Mouse (Mus musculus) stomach, postnatal 0 days (tissue): Measurements from ENCODE around the gene Vav3. TPM values are rescaled to one million over a fixed set of nuclear protein-coding genes. Genes with fewer than 3 reads are reported as not detected.

Source experiments
- ATAC-seq: fragments of 200-750 bp; cut with Nextera tagmentation; 2 replicates; pipeline ENCODE4 v1.8.0; 2017; ENCODE audit not compliant: low FRiP score, low TSS enrichment
- DNase-seq: peaks from one replicate; pipeline ENCODE4 v3.0.0-alpha.2; 2016; ENCODE audit warnings: low spot score
- H3K27ac ChIP-seq: fragments of 300-500 bp; sonication (generic); replicated peaks from 2 replicates; pipeline ENCODE4 v1.5.1; 2014; ENCODE audit warnings: mild to moderate bottlenecking, control low read depth
- H3K27me3 ChIP-seq: fragments of 300-500 bp; sonication (generic); 2 replicates; pipeline ENCODE4 v1.6.1; 2014; ENCODE audit warnings: low read length; ENCODE audit not compliant: control insufficient read depth, insufficient read depth
- H3K36me3 ChIP-seq: fragments of 300-500 bp; sonication (generic); 2 replicates; pipeline ENCODE4 v1.6.1; 2014; ENCODE audit warnings: low read length, mixed read lengths; ENCODE audit not compliant: control insufficient read depth, insufficient read depth
- H3K4me1 ChIP-seq: fragments of 300-500 bp; sonication (generic); replicated peaks from 2 replicates; pipeline ENCODE4 v1.6.1; 2014; ENCODE audit warnings: antibody characterized with exemption; ENCODE audit not compliant: control insufficient read depth, insufficient read depth
- H3K4me2 ChIP-seq: fragments of 300-500 bp; sonication (generic); replicated peaks from 2 replicates; pipeline ENCODE4 v1.6.1; 2014; ENCODE audit warnings: low read depth, mild to moderate bottlenecking, control low read depth, moderate library complexity
- H3K4me3 ChIP-seq: fragments of 300-500 bp; sonication (generic); 2 replicates; pipeline ENCODE4 v1.5.1; 2014; ENCODE audit warnings: low read depth, low read length, control low read depth
- H3K9ac ChIP-seq: fragments of 300-500 bp; sonication (generic); 2 replicates; pipeline ENCODE4 v1.6.1; 2014; ENCODE audit warnings: mild to moderate bottlenecking, low read length, control low read depth, mixed read lengths
- H3K9me3 ChIP-seq: fragments of 300-500 bp; sonication (generic); 2 replicates; pipeline ENCODE4 v1.6.1; 2016; ENCODE audit warnings: low read length; ENCODE audit not compliant: control insufficient read depth
- CTCF ChIP-seq: IDR thresholded peaks from 2 replicates; pipeline ENCODE4 v1.5.1; 2016; ENCODE audit warnings: antibody characterized with exemption, low read depth, mild to moderate bottlenecking, moderate library complexity
- EP300 ChIP-seq: optimal IDR thresholded peaks from 2 replicates; pipeline ENCODE3; 2016; ENCODE audit warnings: antibody characterized with exemption
- WGBS: fragments of 180-500 bp; shearing (Covaris S2); extraction: QIAGEN DNeasy Blood & Tissue Kit; methylation state at CpG from one replicate; pipeline ENCODE4 v1.1.7; 2014; 5-methylcytosine and 5-hydroxymethylcytosine counted together
- polyA plus RNA-seq: library from polyadenylated mRNA; unstranded; fragments of >200 nt; fragmentation: Nextera tagmentation; extraction: Ambion mirVana; gene quantifications from 2 replicates; pipeline ENCODE4 v1.2.1, GENCODE M21; 2015

Gene Vav3
- polyA plus RNA-seq, 1 experiment from 2014 or later: 20.2 TPM

DNA sequence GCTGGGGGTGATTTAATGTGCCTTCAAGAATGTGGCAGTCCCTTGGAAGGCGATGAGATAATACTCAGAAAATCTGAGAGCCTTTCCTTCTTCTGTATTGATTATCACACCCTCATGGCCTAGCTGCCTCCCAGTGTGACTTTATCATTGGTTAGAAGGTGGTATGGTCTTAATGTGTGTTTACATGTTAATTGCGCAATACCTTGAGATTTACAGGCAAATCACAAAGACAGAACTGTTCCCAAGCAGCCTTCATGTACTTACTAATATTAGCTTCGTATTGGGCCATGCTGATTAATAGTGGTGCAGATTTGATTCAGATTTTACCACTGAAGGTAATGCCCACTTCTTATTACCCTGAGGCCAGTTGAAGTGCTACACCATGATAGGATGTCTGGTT is 381.3 kb downstream of the Vav3 start:
- Histone ChIP-seq H3K4me3 (no peak overlapping the region), H3K36me3 (no peaks in the 10 kb centered on the region), H3K4me2 (no peak overlapping the region), H3K9me3 (no peaks in the 10 kb centered on the region), H3K27ac (no peak overlapping the region), H3K9ac (no peak overlapping the region), H3K4me1 (no peaks in the 10 kb centered on the region), H3K27me3 (no peaks in the 10 kb centered on the region)
- ATAC-seq: no peak
- TF ChIP-seq EP300: no peak
- TF ChIP-seq CTCF: no peak
- WGBS: 87% methylated on average over 3 of the region's 3 CpGs
- DNase-seq: no peak

GRCm38 (mm10) chr3:109726776-109727175 is 386.3 kb downstream of the Vav3 start:
- H3K4me2 ChIP-seq: no peak overlapping the region
- H3K27ac ChIP-seq: no peak overlapping the region
- ATAC-seq (no peak), DNase-seq (no peak)
- no peaks in the 10 kb centered on the region for H3K4me1 ChIP-seq
- WGBS: 74% methylated on average over 1 of the region's 1 CpGs
- no peak overlapping the region for H3K9ac ChIP-seq
- no peaks in the 10 kb centered on the region for H3K9me3 ChIP-seq
- no peaks in the 10 kb centered on the region for H3K36me3 ChIP-seq
- H3K27me3 ChIP-seq: no peaks in the 10 kb centered on the region
- H3K4me3 ChIP-seq: no peak overlapping the region
- no peak for TF ChIP-seq CTCF
- no peak for TF ChIP-seq EP300

- ATAC-seq (no peak), DNase-seq (no peak)
- H3K9me3 ChIP-seq: no peaks in the 10 kb centered on the region
- H3K9ac ChIP-seq: no peak overlapping the region
- H3K36me3 ChIP-seq: no peaks in the 10 kb centered on the region
- 63% methylated on average over 5 of the region's 5 CpGs for WGBS
- no peak overlapping the region for H3K4me3 ChIP-seq
- TF ChIP-seq CTCF (no peak), EP300 (no peak)
- H3K27me3 ChIP-seq: no peaks in the 10 kb centered on the region
- no peaks in the 10 kb centered on the region for H3K4me1 ChIP-seq
- H3K27ac ChIP-seq: no peak overlapping the region
- H3K4me2 ChIP-seq: no peak overlapping the region
These were observed 391.3 kb downstream of the Vav3 start for GRCm38 (mm10) chr3:109731592-109732230.

DNA sequence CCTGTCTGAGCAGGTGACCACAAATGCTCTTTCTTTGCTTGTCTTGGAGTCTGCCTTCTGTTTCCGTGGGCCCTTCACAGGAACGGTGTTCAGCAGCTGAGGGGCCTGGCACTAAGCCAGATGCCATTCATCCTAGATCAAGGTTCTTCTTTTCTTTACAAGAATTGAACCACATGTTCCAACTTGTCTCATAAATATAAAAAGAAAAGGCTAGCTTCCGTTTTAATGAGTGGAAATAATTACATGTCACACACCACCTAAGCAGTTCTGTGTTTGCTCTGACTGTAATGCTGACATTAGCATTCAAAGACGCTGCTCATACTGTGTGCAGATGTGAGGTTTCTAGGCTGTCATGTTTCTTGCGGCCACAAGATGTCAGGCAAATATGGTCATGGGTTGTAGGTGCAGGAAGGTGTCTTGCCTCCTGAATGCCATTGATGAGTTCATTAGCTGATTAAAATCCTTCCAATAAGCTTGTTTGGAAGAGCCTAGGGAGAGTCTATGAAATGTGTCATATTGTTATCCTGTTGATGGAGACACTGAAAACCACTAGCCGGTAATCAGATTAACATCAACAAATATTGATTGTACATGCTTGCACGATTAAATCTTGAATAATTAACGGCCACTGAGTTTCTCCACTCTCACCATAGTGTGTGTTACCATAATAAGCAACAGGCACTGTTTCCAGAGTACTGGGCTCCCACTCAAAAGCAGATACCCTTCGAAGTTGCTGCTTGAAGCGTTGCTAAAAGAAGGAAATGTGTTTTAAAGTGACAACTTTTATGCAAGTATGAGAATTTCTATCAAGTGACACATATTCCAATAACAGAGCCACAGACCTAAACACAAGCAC is 392.1 kb downstream of the Vav3 start:
- Histone ChIP-seq H3K9ac (no peak overlapping the region), H3K27ac (no peak overlapping the region), H3K36me3 (no peaks in the 10 kb centered on the region), H3K4me2 (no peak overlapping the region), H3K27me3 (no peaks in the 10 kb centered on the region), H3K9me3 (no peaks in the 10 kb centered on the region), H3K4me1 (no peaks in the 10 kb centered on the region), H3K4me3 (no peak overlapping the region)
- WGBS: 38% methylated on average over 10 of the region's 10 CpGs
- peak; percentile 15 for DNase-seq
- peak; percentile 76; the same call in 1 of the 2 replicates for ATAC-seq
- TF ChIP-seq CTCF: peak; percentile 84
- no peak for TF ChIP-seq EP300

Other genes with a start within 250 kb of the Vav3 start
- gene Slc25a24, start 217.5 kb upstream of the Vav3 start, polyA plus RNA-seq: 22.4 and 24.0 TPM in 2 replicates